Mouse (Mus musculus) kidney, adult 2 months (tissue): ENCODE measurements around the gene Slc45a1.

Source experiments
- CTCF ChIP-seq: fragments of 200-500 bp; conservative IDR thresholded peaks from 2 replicates; pipeline ENCODE4 v1.5.1; 2011; ENCODE audit warnings: low read depth, mild to moderate bottlenecking, control low read depth, low read length, moderate library complexity, mixed read lengths; ENCODE audit not compliant: insufficient read depth, insufficient read length
- POLR2A ChIP-seq: fragments of 200-500 bp; IDR thresholded peaks from one replicate; pipeline ENCODE4 v1.6.1; 2011; ENCODE audit warnings: low read depth, low read length, control low read depth

DNA sequence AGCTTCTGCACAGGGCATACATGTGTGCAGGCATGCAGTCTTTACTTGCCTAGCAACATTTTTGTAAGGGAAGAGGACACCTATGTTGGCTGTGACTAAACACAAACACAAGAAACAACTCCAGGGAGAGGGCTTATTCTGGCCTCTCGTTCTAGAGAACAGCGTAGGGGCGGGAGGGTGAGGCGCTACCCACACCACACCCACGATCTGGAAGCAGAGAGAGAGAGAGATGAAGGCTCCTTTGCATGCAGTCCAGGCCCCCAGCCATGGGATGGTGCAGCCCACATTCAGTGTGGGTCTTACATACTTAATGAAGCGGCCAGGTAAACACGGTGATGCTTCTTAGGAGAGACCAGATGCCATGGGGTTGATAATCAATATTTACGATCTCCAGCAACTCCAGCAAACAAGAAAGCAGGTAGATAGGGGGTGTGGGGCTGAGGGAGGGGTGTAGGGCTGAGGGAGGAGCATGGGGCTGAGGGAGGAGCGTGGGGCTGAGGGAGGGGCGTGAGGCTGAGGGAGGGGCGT is 1.2 kb upstream of the Slc45a1 start:
- TF ChIP-seq CTCF (no peak), POLR2A (no peak)
